Comparison of ENCODE assay signal across 11 mouse cellular contexts in genomic region chr13:77982852-77983202, GRCm38 (mm10). TPM values are rescaled to one million over a fixed set of nuclear protein-coding genes. Genes with fewer than 3 reads are reported as not detected.
A peak's percentile ranks its signal among the peaks of the same experiment; 100 is the strongest.
DNase-seq lines count a peak whose midpoint lies in the region; ATAC-seq lines count a peak whose summit lies in the region.
"Had no signal": no experiment of that assay in that cellular context is flagged by ENCODE, and none has a peak within 500 bp of the region (broad histone marks: within the 10 kb centered on the region; RNA-seq: fewer than 3 reads in every experiment).

No protein-coding gene starts in this region.

- H3K4me3 ChIP-seq in heart, embryonic 13.5 days: no peak overlapping the region
- no peak overlapping the region for H3K4me3 ChIP-seq in heart, embryonic 10.5 days
- H3K4me3 ChIP-seq in forebrain, embryonic 12.5 days (replicated peaks): no peak overlapping the region
- H3K4me3 ChIP-seq in midbrain, embryonic 16.5 days (ENCODE audit: low read depth, low read length): no peak overlapping the region
- H3K4me3 ChIP-seq in kidney, embryonic 16.5 days (ENCODE audit: low read length): no peak overlapping the region
- H3K4me3 ChIP-seq: hindbrain, embryonic 15.5 days; limb, embryonic 10.5 days; liver, embryonic 13.5 days had no signal

- WGBS in heart, embryonic 13.5 days: 40% methylated on average over 2 of the region's 2 CpGs
- 58% methylated on average over 2 of the region's 2 CpGs for WGBS in heart, embryonic 10.5 days
- WGBS in forebrain, embryonic 12.5 days: 57% methylated on average over 2 of the region's 2 CpGs
- WGBS in midbrain, embryonic 16.5 days: 59% methylated on average over 2 of the region's 2 CpGs
- 71% methylated on average over 2 of the region's 2 CpGs for WGBS in kidney, embryonic 16.5 days

- intact Hi-C loops in left cerebral cortex, postnatal 4 days (cut with DNase I): loop anchor here (5.0 kb wide), 1 partner anchor 194 kb away; no protein-coding TSS in a partner anchor
- intact Hi-C loops in left cerebral cortex, postnatal 10 days (cut with DNase I): loop anchor here (5.0 kb wide), 1 partner anchor 194 kb away; no protein-coding TSS in a partner anchor

- H3K9me3 ChIP-seq in heart, embryonic 13.5 days: no peaks in the 10 kb centered on the region
- H3K9me3 ChIP-seq in heart, embryonic 10.5 days: no peaks in the 10 kb centered on the region
- no peaks in the 10 kb centered on the region for H3K9me3 ChIP-seq in forebrain, embryonic 12.5 days
- no peaks in the 10 kb centered on the region for H3K9me3 ChIP-seq in midbrain, embryonic 16.5 days (replicated peaks; ENCODE audit: control insufficient read depth, low read length, poor library complexity, severe bottlenecking)
- no peaks in the 10 kb centered on the region for H3K9me3 ChIP-seq in kidney, embryonic 16.5 days (ENCODE audit: low read length)
- H3K9me3 ChIP-seq: hindbrain, embryonic 15.5 days; limb, embryonic 10.5 days; liver, embryonic 13.5 days had no signal

- H3K36me3 ChIP-seq in heart, embryonic 13.5 days: no peaks in the 10 kb centered on the region
- no peaks in the 10 kb centered on the region for H3K36me3 ChIP-seq in heart, embryonic 10.5 days
- H3K36me3 ChIP-seq in forebrain, embryonic 12.5 days (replicated peaks): no peaks in the 10 kb centered on the region
- H3K36me3 ChIP-seq in midbrain, embryonic 16.5 days (ENCODE audit: control insufficient read depth, insufficient read depth, low read length): no peaks in the 10 kb centered on the region
- H3K36me3 ChIP-seq in kidney, embryonic 16.5 days (ENCODE audit: insufficient read depth, low read length): no peaks in the 10 kb centered on the region
- H3K36me3 ChIP-seq: hindbrain, embryonic 15.5 days; limb, embryonic 10.5 days; liver, embryonic 13.5 days had no signal

- no peak for DNase-seq in heart, embryonic 10.5 days (ENCODE audit: low spot score)
- DNase-seq in left cerebral cortex, postnatal 4 days: peak; percentile 3
- no peak for DNase-seq in left cerebral cortex, postnatal 10 days (ENCODE audit: extremely low spot score in 1 of 2, low spot score in 2 of 2)
- DNase-seq: liver, embryonic 13.5 days; right cerebral cortex, postnatal 25 days had no signal

- no peaks in the 10 kb centered on the region for H3K27me3 ChIP-seq in heart, embryonic 13.5 days (replicated peaks)
- H3K27me3 ChIP-seq in heart, embryonic 10.5 days (ENCODE audit: insufficient read depth, poor library complexity, severe bottlenecking): no peaks in the 10 kb centered on the region
- H3K27me3 ChIP-seq in forebrain, embryonic 12.5 days: no peaks in the 10 kb centered on the region
- no peaks in the 10 kb centered on the region for H3K27me3 ChIP-seq in midbrain, embryonic 16.5 days (ENCODE audit: control insufficient read depth, insufficient read depth, low read depth, low read length)
- H3K27me3 ChIP-seq in kidney, embryonic 16.5 days (ENCODE audit: insufficient read depth, low read length): no peaks in the 10 kb centered on the region
- H3K27me3 ChIP-seq: hindbrain, embryonic 15.5 days; liver, embryonic 13.5 days had no signal

- H3K9ac ChIP-seq in heart, embryonic 13.5 days: no peak overlapping the region
- H3K9ac ChIP-seq in forebrain, embryonic 12.5 days: no peak overlapping the region
- H3K9ac ChIP-seq in midbrain, embryonic 16.5 days (ENCODE audit: low read depth, low read length): no peak overlapping the region
- H3K9ac ChIP-seq in kidney, embryonic 16.5 days (replicated peaks; ENCODE audit: low read length): no peak overlapping the region
- H3K9ac ChIP-seq: hindbrain, embryonic 15.5 days; liver, embryonic 13.5 days had no signal

- H3K4me1 ChIP-seq in heart, embryonic 13.5 days: peaks cover 8% of the 10 kb centered on the region
- 0 out of 2 replicates have a peak, but pooled peaks cover 6% of the 10 kb centered on the region for H3K4me1 ChIP-seq in heart, embryonic 10.5 days
- H3K4me1 ChIP-seq in forebrain, embryonic 12.5 days: peaks cover 9% of the 10 kb centered on the region
- H3K4me1 ChIP-seq in midbrain, embryonic 16.5 days (ENCODE audit: control insufficient read depth, insufficient read depth, low read length): peaks cover 5% of the 10 kb centered on the region; the same call in 1 of the 2 replicates
- H3K4me1 ChIP-seq in kidney, embryonic 16.5 days (ENCODE audit: insufficient read depth, low read length): no peaks in the 10 kb centered on the region
- H3K4me1 ChIP-seq: hindbrain, embryonic 15.5 days; limb, embryonic 10.5 days; liver, embryonic 13.5 days had no signal

- peak overlapping the region; percentile 33; the same call in 1 of the 2 replicates for H3K4me2 ChIP-seq in heart, embryonic 13.5 days
- H3K4me2 ChIP-seq in forebrain, embryonic 12.5 days: no peak overlapping the region
- H3K4me2 ChIP-seq in midbrain, embryonic 16.5 days (ENCODE audit: low read length): no peak overlapping the region
- H3K4me2 ChIP-seq in kidney, embryonic 16.5 days (replicated peaks; ENCODE audit: low read depth, low read length): no peak overlapping the region
- H3K4me2 ChIP-seq: hindbrain, embryonic 15.5 days; liver, embryonic 13.5 days had no signal

- 0 out of 2 replicates have a peak overlapping the region, but pooled peaks have one; percentile 20 for H3K27ac ChIP-seq in heart, embryonic 13.5 days (replicated peaks)
- H3K27ac ChIP-seq in heart, embryonic 10.5 days: no peak overlapping the region
- peak overlapping the region; percentile 54; the same call in 1 of the 2 replicates for H3K27ac ChIP-seq in forebrain, embryonic 12.5 days
- H3K27ac ChIP-seq in midbrain, embryonic 16.5 days (ENCODE audit: low read length): peak overlapping the region; percentile 47; the same call in 1 of the 2 replicates
- H3K27ac ChIP-seq in kidney, embryonic 16.5 days (ENCODE audit: low read length): no peak overlapping the region
- H3K27ac ChIP-seq: hindbrain, embryonic 15.5 days; limb, embryonic 10.5 days; liver, embryonic 13.5 days had no signal

- ATAC-seq in heart, embryonic 13.5 days (ENCODE audit: extremely low read depth, insufficient number of reproducible peaks, low FRiP score, low TSS enrichment): no peak; the same call in 1 of the 2 replicates
- ATAC-seq in forebrain, embryonic 12.5 days (ENCODE audit: low FRiP score): peak; percentile 10; the same call in 1 of the 2 replicates
- peak; percentile 28; the same call in 1 of the 2 replicates for ATAC-seq in midbrain, embryonic 16.5 days
- ATAC-seq in kidney, embryonic 16.5 days (ENCODE audit: low FRiP score, low TSS enrichment): no peak

RNA-seq across cellular contexts. Expression of gene Pou5f2, which starts 41.9 kb away (rescaled TPM):
- polyA plus RNA-seq in heart, embryonic 13.5 days (2015; fragmentation: Nextera tagmentation; extraction: Ambion mirVana): 0.51 and 1.1 TPM in 2 replicates
- polyA plus RNA-seq in heart, embryonic 10.5 days (2016; fragmentation: Nextera tagmentation; extraction: Ambion mirVana): 0.83 and 1.6 TPM in 2 replicates
- 1 to 10 TPM; 1.9 to 3.3 TPM for total RNA-seq in left cerebral cortex, postnatal 4 days (2021)
- 1 to 10 TPM; 1.3 to 1.4 TPM for total RNA-seq in left cerebral cortex, postnatal 10 days (2021)
- polyA plus RNA-seq in forebrain, embryonic 12.5 days (2016; fragmentation: Nextera tagmentation; extraction: Ambion mirVana): 2.2 and 3.1 TPM in 2 replicates
- polyA plus RNA-seq in midbrain, embryonic 16.5 days (2015; fragmentation: Nextera tagmentation; extraction: Ambion mirVana): 0.39 and 1.2 TPM in 2 replicates
- 0.81 and 2.3 TPM in 2 replicates for polyA plus RNA-seq in kidney, embryonic 16.5 days (2015; fragmentation: Nextera tagmentation; extraction: Ambion mirVana)

Comparison
In these comparisons a context has a peak if more than half of its experiments do, and no peak if none do; other contexts are left out.
1. H3K27ac ChIP-seq: peak in heart, embryonic 13.5 days (single experiment), forebrain, embryonic 12.5 days (single experiment) and midbrain, embryonic 16.5 days (single experiment); none in heart, embryonic 10.5 days (single experiment) and kidney, embryonic 16.5 days (single experiment).
2. ATAC-seq: peak in forebrain, embryonic 12.5 days (single experiment) and midbrain, embryonic 16.5 days (single experiment); none in heart, embryonic 13.5 days (single experiment) and kidney, embryonic 16.5 days (single experiment).